Mouse (Mus musculus) ES-Bruce4 (cell line): ENCODE measurements around the gene Znrf3.

Experiments
- CTCF ChIP-seq: IDR thresholded peaks from one replicate; pipeline ENCODE4 v1.8.1; 2011; ENCODE audit warnings: low read depth, low read length
- POLR2A ChIP-seq: IDR thresholded peaks from one replicate; pipeline ENCODE4 v1.8.1; 2011; ENCODE audit warnings: low read length; ENCODE audit not compliant: insufficient read depth

DNA sequence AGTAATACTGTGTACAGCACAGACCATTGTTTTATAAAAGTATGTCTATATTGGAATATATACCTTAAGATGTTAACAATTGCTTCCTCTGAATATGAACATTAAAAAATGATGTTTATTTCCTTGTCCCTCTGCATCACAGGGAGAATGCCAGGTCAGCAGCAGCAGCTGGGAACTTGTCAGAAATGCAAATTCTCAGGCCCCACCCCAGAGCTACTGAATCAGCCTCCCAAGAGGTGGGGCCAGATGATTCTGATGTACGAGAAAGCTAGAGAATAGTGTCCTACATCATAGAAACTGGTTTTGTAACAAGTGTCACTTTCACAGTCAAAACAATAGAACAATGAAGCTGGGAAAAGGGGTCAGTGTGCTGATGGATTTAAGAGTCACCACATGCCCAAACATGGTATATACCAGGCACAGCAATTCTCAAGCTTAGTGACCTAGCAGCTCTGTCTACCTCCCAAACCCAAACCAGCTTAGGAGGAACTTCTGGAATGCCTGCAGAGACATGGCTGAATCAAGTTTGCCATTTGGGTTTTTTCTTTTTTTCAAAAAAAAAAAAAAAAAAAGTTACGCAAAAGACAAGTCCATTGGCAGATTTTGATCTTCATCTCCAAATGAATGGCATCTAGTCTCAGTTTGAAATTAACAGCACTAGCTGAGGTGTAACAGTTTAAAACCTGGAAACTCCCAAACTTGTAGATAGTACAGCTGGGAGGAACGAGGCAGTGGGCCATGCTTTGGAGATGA is 46.2 kb downstream of the Znrf3 start:
- TF ChIP-seq POLR2A (no peak), CTCF (no peak)
